ENCODE assay signal across 6 mouse cellular contexts in genomic region chr2:6575316-6575715, GRCm38 (mm10).
A peak's percentile ranks its signal among the peaks of the same experiment; 100 is the strongest.
DNase-seq lines count a peak whose midpoint lies in the region; ATAC-seq and TF ChIP-seq lines count a peak whose summit lies in the region.
"Not testable (repeated sequence)": the region's sequence is repeated elsewhere in the genome, so short reads cannot be mapped to it uniquely, and the experiment has no call there.

No protein-coding gene starts in this region.

- H3K27ac ChIP-seq in CH12.LX (ENCODE audit: insufficient read depth, low read depth); forebrain, postnatal 0 days (ENCODE audit: low read depth, low read length); intestine, postnatal 0 days (ENCODE audit: low read depth, low read length); liver, postnatal 0 days (ENCODE audit: low read depth); midbrain, embryonic 11.5 days (ENCODE audit: low read depth, low read length): not testable (repeated sequence)

- not testable (repeated sequence) for TF ChIP-seq POLR2A in CH12.LX (IDR thresholded peaks at IDR 0.05; ENCODE audit: low read depth, low read length)

- peak in 1 of 2 experiments; percentile 59; a peak in 2 of 4 replicates for TF ChIP-seq CTCF in CH12.LX (conservative IDR thresholded peaks at IDR 0.05 in 1 of 2, IDR thresholded peaks at IDR 0.05 in 1 of 2; ENCODE audit: low read depth in 2 of 2, low read length in 2 of 2)
- peak; percentile 24; the same call in 1 of the 2 replicates for TF ChIP-seq CTCF in forebrain, postnatal 0 days (IDR thresholded peaks at IDR 0.05; ENCODE audit: low read depth)
- TF ChIP-seq CTCF in intestine, postnatal 0 days (IDR thresholded peaks at IDR 0.05; ENCODE audit: low read depth), result peak; percentile 24
- TF ChIP-seq CTCF in liver, postnatal 0 days (IDR thresholded peaks at IDR 0.05; ENCODE audit: low read depth), result peak; percentile 15; the same call in 1 of the 2 replicates

- not testable (repeated sequence) for H3K27me3 ChIP-seq in CH12.LX (replicated peaks); forebrain, postnatal 0 days (ENCODE audit: insufficient read depth, low read length); intestine, postnatal 0 days (replicated peaks; ENCODE audit: control insufficient read depth, insufficient read depth, low read length); liver, postnatal 0 days (ENCODE audit: insufficient read depth, low read length); midbrain, embryonic 11.5 days (ENCODE audit: control insufficient read depth, insufficient read depth, low read length)

- not testable (repeated sequence) for H3K9ac ChIP-seq in CH12.LX (ENCODE audit: insufficient read depth, low read depth); forebrain, postnatal 0 days; intestine, postnatal 0 days (ENCODE audit: low read depth, low read length); liver, postnatal 0 days (replicated peaks); midbrain, embryonic 11.5 days (ENCODE audit: low read length)

- DNase-seq in 3T3-L1 (ENCODE audit: low read depth, low spot score), result peak; percentile 20
- DNase-seq in CH12.LX (ENCODE audit: extremely low read depth); forebrain, postnatal 0 days; liver, postnatal 0 days: not testable (repeated sequence)
- DNase-seq in midbrain, embryonic 11.5 days (ENCODE audit: low spot score, missing footprints), result peak; percentile 17

- not testable (repeated sequence) for H3K9me3 ChIP-seq in CH12.LX (replicated peaks; ENCODE audit: low read length); forebrain, postnatal 0 days (ENCODE audit: low read length); intestine, postnatal 0 days (ENCODE audit: control insufficient read depth); liver, postnatal 0 days (ENCODE audit: low read length); midbrain, embryonic 11.5 days (ENCODE audit: control insufficient read depth, low read length)

- 98% methylated on average over 3 of the region's 3 CpGs for WGBS in forebrain, postnatal 0 days
- WGBS in intestine, postnatal 0 days, result 95% methylated on average over 3 of the region's 3 CpGs
- WGBS in liver, postnatal 0 days (ENCODE audit: insufficient replicate concordance), result 83% methylated on average over 3 of the region's 3 CpGs
- 97% methylated on average over 3 of the region's 3 CpGs for WGBS in midbrain, embryonic 11.5 days

- TF ChIP-seq EP300 in CH12.LX (IDR thresholded peaks at IDR 0.05; ENCODE audit: low read length); liver, postnatal 0 days (IDR thresholded peaks at IDR 0.05; ENCODE audit: low read depth): not testable (repeated sequence)

- peaks cover 31 to 77% of the 10 kb centered on the region in 2 experiments for H3K36me3 ChIP-seq in CH12.LX (replicated peaks in 1 of 2; ENCODE audit: control insufficient read depth in 1 of 2, insufficient read depth in 1 of 2, low read length in 1 of 2)
- peaks cover 27% of the 10 kb centered on the region for H3K36me3 ChIP-seq in forebrain, postnatal 0 days (ENCODE audit: insufficient read depth)
- not testable (repeated sequence) for H3K36me3 ChIP-seq in intestine, postnatal 0 days (ENCODE audit: control insufficient read depth, insufficient read depth); liver, postnatal 0 days (replicated peaks; ENCODE audit: insufficient read depth, low read length); midbrain, embryonic 11.5 days (ENCODE audit: control insufficient read depth, insufficient read depth, low read length)

- H3K4me2 ChIP-seq in CH12.LX (ENCODE audit: insufficient read depth, low read depth, poor library complexity, severe bottlenecking); forebrain, postnatal 0 days (ENCODE audit: low read depth); intestine, postnatal 0 days (replicated peaks; ENCODE audit: low read depth); liver, postnatal 0 days (ENCODE audit: low read depth, low read length); midbrain, embryonic 11.5 days: not testable (repeated sequence)

- H3K4me1 ChIP-seq in CH12.LX (ENCODE audit: control insufficient read depth in 1 of 2, insufficient read depth in 2 of 2), result peaks cover 9 to 25% of the 10 kb centered on the region in 2 experiments
- not testable (repeated sequence) for H3K4me1 ChIP-seq in forebrain, postnatal 0 days (ENCODE audit: insufficient read depth); intestine, postnatal 0 days (replicated peaks; ENCODE audit: control insufficient read depth, insufficient read depth, low read length); liver, postnatal 0 days (ENCODE audit: insufficient read depth); midbrain, embryonic 11.5 days (ENCODE audit: control insufficient read depth, insufficient read depth, low read length)

- peak; percentile 13 for TF ChIP-seq RAD21 in CH12.LX (IDR thresholded peaks at IDR 0.05; ENCODE audit: low read depth, low read length)

- not testable (repeated sequence) for ATAC-seq in forebrain, postnatal 0 days; intestine, postnatal 0 days; liver, postnatal 0 days; midbrain, embryonic 11.5 days (ENCODE audit: low FRiP score)

- not testable (repeated sequence) for H3K79me2 ChIP-seq in CH12.LX (replicated peaks; ENCODE audit: control insufficient read depth, extremely low read depth, insufficient read depth, poor library complexity, severe bottlenecking)

- in situ Hi-C loops in CH12.LX (cut with MboI; ENCODE audit: low pct_ligation_motif_present, low pct_unique_long_range_greater_than_20kb, low sequenced_read_pairs), result not testable (repeated sequence)

- dilution Hi-C loops in CH12.LX (cut with MboI; ENCODE audit: extremely low pct_ligation_motif_present, extremely low pct_unique_long_range_greater_than_20kb, low sequenced_read_pairs), result not testable (repeated sequence)

- H3K4me3 ChIP-seq in CH12.LX (replicated peaks in 1 of 3; ENCODE audit: low read depth in 2 of 3, low read length in 2 of 3, poor library complexity in 1 of 3); forebrain, postnatal 0 days (ENCODE audit: low read depth, low read length); intestine, postnatal 0 days (ENCODE audit: low read depth, low read length); liver, postnatal 0 days (ENCODE audit: low read depth, low read length); midbrain, embryonic 11.5 days (ENCODE audit: low read depth, low read length): not testable (repeated sequence)

TF ChIP-seq in CH12.LX, 34 proteins besides CTCF, POLR2A, EP300 and RAD21:
- TF ChIP-seq SMC3 (IDR thresholded peaks at IDR 0.05; ENCODE audit: low read depth, low read length), result peak; percentile 33
